Mouse (Mus musculus): ENCODE data around the gene Tmem221. TPM values are rescaled to one million over a fixed set of nuclear protein-coding genes. Genes with fewer than 3 reads are reported as not detected.

The Tmem221 gene
- not detected for total RNA-seq (2021)

DNA sequence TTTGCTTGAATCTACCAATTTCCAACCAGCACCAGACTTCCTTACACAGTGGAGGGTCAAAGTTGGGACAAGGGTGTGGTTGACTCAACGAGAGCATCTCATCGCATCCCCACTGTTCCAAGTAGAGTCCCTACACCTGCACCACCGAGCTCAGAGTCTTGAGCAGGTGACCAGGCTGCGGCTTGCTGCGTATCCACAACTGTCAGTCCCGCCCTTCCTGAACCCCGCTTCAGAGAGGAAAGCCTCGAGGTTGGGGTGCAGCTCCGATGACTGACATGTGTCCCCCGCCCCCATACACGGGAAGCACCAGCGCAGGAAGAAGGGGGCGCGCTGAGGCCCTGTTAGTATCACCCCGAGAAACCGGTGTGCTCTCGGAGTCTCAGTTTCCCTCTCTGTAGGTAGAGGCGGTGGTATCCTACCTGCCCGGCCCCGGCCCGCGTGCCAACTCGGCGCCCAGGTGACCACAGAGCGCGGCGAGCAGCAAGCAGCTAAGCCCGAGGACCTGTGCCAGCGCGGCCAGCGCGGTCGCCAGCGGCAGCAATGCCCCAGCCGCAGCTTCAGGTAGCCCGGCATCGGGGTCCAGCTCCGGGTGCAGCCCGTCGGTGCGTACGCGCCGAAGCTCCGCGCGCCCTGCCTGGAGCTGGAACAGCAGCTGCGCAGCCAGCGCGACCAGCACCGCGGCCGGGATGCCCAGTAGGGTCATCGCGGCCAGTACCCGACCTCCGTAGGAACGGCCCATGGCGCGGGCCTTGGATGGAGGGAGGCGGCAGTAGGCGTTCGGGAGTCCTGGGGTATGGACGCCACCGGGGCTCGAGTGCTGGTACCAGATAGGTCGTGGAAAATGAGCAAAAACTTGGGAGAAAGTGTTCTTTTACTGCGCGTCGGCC, at the start of gene Tmem221:
Gene Tmem221, minus strand, starts transcription at position 801 of the 887 bp plus-strand sequence.
- intact Hi-C loops (cut with DNase I): no loop called here
- no peak for DNase-seq (ENCODE audit: low spot score in 2 of 2)

DNA sequence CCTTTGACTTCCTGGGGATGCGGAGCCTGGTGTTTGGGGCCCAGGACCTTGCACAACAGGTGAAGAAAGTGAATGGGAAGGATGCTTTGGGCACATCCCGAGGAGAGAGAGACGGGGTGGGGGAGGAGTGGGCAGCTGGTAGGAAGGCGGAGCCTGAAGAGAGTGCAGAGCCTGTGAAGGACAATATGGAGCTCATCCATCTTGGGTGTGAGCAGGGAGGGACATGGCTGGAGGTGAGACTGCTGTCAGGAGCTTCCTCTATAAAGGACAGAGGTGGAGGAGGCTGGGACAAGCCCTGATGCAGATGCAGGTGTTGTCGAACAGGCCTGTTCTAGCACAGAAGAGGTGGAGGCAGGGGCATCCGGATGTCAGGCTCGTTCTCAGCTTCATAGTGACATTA, 45.4 kb upstream of the Tmem221 start:
- DNase-seq (ENCODE audit: low spot score in 2 of 2): no peak

DNA sequence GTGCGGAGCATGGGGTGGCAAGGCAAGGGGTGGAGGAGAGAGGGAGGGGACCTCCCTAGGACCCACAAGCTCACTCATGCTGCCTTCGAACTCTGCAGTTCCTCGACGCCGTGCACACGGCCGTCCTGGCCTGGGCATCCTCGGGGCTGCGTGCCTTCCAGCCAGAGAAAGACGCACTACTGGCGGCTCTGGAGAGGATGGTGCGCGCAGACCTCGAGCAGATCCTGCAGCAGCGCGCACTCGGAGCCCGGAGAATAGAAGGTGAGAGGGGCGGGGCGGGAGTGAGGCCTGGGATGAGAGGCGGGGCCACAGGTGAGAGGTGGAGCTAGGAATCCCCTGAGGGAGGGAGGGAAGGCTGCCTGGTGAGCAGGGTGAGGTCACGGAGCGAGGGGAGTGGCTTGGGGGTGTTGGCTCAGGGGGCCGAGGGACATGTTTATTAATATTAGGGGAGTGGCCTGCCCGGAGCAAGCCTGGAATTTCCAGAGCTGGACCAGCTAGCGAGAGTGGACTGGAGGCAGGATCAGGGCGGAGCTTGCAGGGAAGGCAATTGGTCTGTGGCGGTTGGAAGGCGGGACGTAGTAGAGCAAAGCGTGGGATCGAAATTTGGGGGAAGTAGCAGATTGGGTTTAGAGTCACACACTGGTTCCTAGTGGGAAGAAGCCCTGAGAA, 44.1 kb upstream of the Tmem221 start:
- intact Hi-C loops (cut with DNase I): no loop called here
- DNase-seq (ENCODE audit: low spot score in 2 of 2): no peak

More for the DNA sequence above, 45.4 kb upstream of the Tmem221 start:
- intact Hi-C loops (cut with DNase I): no loop called here

DNA sequence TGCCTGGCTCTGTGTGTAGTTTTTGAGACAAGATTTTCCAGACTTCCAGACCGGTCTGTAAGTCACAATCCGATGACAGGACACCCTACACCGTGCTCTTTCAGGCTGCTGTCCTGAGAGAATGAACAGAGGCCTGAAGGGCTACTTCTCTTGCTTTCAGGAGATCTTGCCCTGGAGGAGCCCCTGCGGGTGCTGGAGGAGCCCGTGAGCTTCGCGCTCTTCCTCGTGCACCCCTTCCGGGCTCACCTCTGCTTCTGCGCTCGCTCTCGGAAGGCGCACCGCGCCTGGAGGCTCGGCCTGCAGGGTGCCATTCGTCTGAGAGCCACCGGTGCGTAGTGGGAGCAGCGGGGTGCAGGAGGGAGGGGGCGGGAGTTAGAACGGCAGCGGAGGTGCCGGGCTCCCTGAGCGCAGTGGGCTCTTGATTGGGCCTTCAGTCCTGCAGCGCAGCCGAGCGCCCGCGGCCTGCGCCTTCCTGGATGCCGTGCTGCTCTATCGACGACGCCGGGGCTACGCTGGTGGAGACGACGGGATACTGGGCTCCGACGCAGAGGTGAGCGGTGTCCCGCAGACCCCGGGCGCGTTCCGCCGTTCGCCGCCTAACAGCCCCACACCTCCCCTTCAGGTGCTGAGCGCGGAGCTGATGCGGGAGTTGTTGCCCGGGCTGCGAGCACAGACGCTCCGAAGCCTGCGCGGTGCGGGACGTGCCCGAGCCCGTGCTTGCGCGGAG, 43.4 kb upstream of the Tmem221 start:
- no peak for DNase-seq (ENCODE audit: low spot score in 2 of 2)
- intact Hi-C loops (cut with DNase I): no loop called here

DNA sequence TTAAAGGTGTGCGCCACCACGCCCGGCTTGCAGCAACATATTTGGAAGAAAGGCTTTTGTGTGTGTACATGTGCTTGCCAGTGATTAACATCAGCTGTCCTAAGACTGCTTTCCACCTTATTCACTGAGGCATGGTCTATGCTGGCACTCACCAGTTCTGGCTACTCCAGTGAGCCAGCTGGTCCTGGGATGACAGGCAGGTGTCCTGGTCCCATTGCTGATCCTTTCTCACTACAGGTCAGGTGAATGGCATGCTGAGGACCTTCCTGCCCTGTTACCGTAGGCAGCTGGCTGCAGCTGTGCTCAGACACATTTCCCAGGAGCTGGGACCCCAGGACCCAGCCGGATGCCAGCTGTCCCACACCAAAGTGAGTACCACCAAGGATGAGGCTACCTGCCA, 40.2 kb upstream of the Tmem221 start:
- intact Hi-C loops (cut with DNase I): loop anchor here (2.0 to 5.0 kb wide), 2 partner anchors 42 to 63 kb away; no protein-coding TSS in a partner anchor
- DNase-seq (ENCODE audit: low spot score in 2 of 2): no peak

DNA sequence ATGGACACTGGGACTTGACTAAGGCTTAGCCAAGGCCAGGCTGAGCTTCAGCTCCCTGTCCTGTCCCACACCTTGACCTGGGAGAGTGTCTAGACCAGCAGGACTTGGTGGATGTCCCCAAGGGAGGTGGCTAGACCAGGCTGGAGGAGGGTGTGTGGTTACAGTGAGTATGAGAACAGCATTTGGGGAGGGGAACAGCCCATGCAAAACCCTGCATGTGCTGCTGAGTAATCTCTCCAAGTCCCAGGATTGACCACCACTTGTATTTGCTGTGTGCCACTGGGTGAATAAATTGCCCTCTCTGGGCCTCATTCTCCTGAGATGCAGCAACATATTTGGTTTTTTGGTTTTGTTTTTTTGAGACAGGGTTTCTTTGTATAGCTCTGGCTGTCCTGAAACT, 39.7 kb upstream of the Tmem221 start:
- no peak for DNase-seq (ENCODE audit: low spot score in 2 of 2)
- intact Hi-C loops (cut with DNase I): loop anchor here (2.0 to 5.0 kb wide), 2 partner anchors 42 to 64 kb away; no protein-coding TSS in a partner anchor

DNA sequence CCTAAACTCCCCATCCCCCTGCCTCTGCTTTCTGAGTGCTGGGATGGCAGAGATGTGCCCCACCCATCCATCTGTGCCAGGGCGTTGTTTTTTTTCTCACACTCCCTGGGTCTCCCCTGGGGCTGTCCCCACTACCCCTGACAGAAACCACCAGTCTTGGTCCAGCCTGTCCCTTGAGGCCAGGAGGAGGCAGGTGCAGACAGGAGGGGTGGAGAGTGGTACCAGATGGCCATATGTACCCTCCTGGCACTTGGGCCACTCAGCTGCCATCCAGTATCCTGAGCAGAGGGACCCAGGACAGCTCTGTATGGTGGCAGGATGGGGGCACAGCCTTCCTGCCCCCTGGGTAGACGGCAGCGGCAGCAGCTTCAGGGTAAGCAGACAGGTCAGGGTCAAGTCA, 38.8 kb upstream of the Tmem221 start, which contains the start of gene Fam129c:
Gene Fam129c, plus strand, starts transcription at position 198 of the 400 bp plus-strand sequence.
- no peak for DNase-seq (ENCODE audit: low spot score in 2 of 2)
- intact Hi-C loops (cut with DNase I): loop anchor here (2.0 to 5.0 kb wide), 2 partner anchors 35 to 65 kb away; no protein-coding TSS in a partner anchor

DNA sequence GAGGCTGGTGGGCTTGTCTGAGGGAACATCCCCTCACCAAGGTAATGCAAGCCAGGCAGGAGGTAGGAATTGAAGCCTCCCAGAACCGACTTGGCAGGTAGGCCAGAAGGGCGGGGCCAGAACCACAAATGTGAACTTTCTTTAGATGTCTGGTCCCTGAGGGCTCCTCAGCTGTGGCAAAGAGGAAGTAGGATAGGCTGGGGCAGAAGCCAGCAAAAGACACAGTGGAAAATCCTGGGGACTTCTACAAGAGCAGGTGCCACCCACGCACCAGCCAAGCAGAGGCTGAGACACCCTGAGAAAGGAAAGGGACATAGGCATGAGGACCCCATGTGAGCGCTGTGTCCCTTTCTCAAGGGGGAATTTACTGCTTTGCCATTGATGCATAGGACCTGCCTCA, 38.1 kb upstream of the Tmem221 start:
- intact Hi-C loops (cut with DNase I): loop anchor here (2.0 to 5.0 kb wide), 2 partner anchors 34 to 66 kb away; no protein-coding TSS in a partner anchor
- no peak for DNase-seq (ENCODE audit: low spot score in 2 of 2)

DNA sequence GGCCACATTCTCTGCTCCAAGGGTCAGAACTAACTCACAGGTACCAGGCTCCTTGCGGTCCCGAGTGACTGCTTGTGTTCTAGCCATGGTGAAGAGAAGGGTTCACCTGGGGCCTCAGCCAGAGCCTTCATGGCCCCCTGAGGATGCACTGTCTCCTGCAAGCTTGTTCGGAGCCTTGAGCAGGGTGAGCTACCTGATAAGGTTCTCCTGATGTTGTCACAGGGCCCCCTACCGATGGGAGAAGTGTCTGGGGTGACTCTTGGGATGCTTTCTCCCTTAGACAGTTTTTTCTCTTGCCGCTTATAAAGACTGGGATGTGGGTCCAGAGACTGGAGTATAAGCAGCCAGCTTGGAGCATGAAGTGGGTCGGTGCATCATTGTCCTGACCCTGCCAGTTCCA, 37.7 kb upstream of the Tmem221 start:
- DNase-seq (ENCODE audit: low spot score in 2 of 2): no peak
- intact Hi-C loops (cut with DNase I): loop anchor here (2.0 to 5.0 kb wide), 2 partner anchors 34 to 66 kb away; no protein-coding TSS in a partner anchor

DNA sequence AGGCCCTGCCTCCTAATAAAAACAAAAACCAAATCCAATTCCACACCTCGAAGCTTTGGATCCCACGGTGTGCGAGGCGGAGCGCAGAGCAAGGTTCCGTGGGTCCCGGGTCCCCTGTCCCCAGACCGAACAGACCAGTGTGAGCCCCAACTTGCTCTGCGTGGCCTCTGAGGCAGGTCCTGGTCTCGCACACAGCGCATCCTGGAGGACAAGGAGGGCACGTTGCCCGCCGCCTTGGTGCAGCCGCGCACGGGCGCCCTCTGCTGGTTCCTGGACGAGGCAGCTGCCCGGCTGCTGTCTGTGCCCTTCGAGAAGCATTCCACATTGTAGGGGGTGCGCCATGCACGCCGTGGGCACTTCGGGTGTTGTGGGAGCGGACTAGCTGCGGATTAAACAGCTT, 37.2 kb upstream of the Tmem221 start:
- intact Hi-C loops (cut with DNase I): loop anchor here (2.0 to 5.0 kb wide), 2 partner anchors 33 to 66 kb away; no protein-coding TSS in a partner anchor
- DNase-seq (ENCODE audit: low spot score in 2 of 2): peak; percentile 87 to 88

DNA sequence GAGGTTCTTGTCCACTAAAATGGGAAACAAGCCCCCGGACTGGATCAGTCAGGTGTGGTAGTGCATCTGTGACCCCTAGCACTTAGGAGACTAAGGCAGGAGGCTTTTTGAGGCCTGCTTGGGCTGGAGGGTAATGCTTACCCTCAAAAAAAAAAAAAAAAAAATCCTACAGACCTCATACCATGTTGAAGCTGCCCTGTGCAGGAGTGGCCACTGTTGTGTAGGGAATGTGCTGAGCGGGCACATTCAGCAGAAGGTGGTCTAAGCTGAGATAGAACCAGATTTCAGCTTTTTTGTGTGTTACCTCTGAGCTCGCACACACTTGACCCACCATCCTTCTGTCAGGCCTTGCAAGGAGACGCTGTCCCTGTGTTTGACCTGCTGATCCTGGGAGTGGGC, 35.7 kb upstream of the Tmem221 start:
- intact Hi-C loops (cut with DNase I): no loop called here
- DNase-seq (ENCODE audit: low spot score in 2 of 2): no peak

DNA sequence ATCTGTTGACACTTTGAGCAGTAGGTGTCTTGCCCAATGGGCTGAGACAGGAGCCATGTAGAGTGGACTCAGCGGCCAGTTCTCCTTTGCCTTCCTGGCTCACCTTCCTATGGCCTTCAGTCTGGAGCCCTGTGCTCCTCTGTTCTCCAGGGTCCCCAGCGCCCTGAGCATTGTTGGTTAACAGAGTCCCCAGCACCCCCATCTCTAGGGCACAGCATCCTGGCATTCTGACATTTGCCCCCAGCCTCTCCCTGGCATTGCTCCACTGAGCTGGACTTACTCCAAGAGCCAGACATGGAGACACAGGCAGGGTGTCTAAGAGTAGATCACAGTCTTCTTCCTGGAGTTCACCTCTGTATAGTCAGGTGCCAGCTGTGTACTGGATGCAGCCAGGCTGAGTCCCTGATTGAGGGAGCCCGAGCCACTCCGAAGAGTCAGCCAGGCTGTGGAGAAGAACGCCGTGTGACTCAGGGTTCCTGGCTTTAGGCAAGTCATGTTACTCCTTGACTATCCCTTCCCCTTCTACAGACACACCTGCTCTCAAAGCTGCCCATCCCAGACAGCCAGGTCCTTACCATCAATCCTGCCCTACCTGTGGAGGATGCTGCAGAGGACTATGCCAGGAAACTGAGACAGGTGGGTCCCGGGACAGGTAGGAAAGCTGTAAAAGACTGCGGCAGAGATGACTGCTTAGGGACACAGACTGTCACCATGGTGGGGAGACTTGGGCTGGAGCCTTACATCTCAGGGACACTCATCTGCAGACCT, 35.1 kb upstream of the Tmem221 start:
- no peak for DNase-seq (ENCODE audit: low spot score in 2 of 2)
- intact Hi-C loops (cut with DNase I): loop anchor here (2.0 kb wide), 1 partner anchor 25 kb away; the partner anchor contains the start of gene Slc27a1

DNA sequence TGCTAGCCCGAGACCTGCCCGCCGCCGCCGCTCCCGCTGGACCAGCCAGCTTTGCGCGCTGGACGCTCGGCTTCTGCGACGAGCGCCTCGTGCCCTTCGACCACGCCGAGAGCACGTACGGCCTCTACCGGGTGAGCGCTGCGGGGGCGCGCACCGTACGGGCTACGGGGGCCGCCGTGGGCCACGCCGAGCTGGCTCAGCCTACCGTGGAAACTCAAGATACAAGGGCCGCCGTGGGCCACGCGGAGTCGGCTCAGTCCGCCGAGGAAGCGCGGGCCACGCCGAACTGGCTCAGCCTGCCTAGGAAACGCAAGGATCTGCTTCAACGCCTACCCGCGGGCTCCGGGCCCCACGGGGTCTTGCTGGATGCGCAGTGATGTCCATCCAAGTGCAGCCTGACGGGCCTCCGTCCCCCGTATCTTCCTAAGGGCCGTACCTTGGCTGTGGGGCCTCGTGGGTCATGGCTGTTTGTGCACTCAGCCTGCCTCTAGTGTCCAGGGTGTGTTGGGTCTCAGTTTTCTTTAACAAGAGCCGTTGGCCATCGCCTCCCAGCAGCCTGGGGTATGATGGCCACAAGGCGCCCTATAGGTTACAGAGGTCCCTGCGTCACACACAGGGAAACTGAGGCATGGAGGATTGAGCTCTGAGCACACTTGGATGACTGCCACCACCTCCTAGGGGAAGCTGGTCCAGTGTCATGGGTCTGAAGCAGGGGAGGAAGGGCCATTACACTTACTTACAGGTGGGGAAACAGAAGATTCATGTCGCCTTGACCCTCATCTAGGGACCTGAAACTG, 33.9 kb upstream of the Tmem221 start:
- intact Hi-C loops (cut with DNase I): loop anchor here (2.0 kb wide), 1 partner anchor 24 kb away; the partner anchor contains the start of gene Slc27a1
- peak; percentile 93 to 94 for DNase-seq (ENCODE audit: low spot score in 2 of 2)

DNA sequence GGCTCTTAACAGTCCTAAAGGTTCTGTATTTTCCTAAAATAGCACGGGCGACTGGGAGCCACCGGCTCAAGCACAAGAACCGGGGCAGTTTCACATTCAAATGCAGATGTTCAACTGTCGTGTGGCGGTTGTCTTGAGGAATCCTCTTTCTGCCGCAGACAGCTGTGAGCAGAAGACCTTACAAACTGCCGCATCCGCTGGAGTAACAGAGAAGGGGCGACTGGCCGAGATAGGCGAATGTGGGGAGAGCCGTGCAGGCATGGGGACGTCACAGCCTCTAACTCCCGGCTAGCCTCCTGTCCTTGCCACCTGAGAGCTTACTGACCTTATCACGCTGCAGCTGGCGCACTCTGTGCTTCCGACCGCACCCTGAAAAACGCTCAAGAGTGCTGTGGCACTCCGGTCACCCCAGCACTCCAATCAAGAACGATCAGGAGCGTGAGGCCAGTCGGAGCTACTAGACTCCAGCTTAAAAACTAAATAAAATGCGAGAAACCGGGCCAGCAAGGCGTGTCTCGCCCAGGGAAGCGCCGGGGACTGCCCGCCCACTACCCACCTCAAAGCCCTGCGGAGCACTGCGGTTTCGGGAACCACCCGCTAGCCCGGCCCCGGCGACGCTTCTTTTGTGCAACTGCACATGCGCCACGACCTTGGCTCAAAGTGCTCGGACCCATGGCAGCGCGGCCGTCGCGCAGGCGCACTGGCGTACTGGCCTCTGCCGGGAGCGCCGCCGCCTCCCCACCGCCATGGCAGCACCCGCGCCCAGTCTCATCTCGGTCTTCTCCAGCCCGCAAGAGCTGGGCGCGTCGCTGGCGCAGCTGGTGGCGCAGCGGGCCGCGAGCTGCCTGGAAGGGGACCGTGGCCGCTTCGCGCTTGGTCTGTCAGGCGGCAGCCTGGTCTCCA, 33.1 kb upstream of the Tmem221 start, which contains the start of gene Pgls:
Gene Pgls, plus strand, starts transcription at position 706 of the 903 bp plus-strand sequence.
- peak; percentile 98 to 99 for DNase-seq (ENCODE audit: low spot score in 2 of 2)
- intact Hi-C loops (cut with DNase I): loop anchor here (2.0 kb wide), 1 partner anchor 23 kb away; the partner anchor contains the start of gene Slc27a1

DNA sequence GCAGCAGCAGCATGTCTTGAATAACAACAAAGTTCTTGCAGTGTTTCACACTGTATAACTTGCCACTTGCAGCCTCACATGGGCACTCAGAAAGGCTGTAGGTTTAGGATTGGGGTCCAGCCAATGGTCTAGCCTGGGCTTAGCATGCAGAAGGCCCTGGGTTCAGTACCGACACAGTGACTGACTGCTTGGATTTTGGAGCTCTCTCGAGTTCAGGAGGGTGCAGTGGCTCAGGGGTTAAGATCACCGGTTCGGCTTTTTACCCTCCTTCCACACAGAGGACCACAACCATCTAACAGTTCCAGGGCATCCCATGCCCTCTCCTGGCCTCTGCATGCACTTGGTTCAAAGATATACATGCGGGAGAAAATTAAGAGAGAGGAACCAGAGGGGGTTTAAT, 32.3 kb upstream of the Tmem221 start:
- DNase-seq (ENCODE audit: low spot score in 2 of 2): no peak
- intact Hi-C loops (cut with DNase I): no loop called here

DNA sequence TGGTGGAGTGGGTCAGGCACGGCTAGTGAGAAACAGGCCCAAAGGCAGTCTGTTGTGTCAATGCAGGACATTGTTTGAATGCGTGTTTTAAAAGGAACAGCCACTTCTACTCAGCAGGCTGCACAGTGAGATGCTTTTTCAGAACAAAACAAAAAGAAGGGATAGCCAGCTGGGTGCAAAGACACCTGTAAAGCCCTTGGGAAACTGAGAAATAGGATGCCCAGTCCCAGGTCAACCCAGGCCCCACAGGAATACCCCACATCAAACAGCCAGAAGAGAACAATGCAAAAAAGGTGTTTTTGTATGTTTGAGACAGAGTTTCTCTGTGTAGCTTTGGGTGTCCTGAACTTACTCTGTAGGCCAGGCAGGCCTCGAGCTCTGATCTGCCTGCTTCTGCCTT, 30.1 kb upstream of the Tmem221 start:
- intact Hi-C loops (cut with DNase I): no loop called here
- DNase-seq (ENCODE audit: low spot score in 2 of 2): no peak

DNA sequence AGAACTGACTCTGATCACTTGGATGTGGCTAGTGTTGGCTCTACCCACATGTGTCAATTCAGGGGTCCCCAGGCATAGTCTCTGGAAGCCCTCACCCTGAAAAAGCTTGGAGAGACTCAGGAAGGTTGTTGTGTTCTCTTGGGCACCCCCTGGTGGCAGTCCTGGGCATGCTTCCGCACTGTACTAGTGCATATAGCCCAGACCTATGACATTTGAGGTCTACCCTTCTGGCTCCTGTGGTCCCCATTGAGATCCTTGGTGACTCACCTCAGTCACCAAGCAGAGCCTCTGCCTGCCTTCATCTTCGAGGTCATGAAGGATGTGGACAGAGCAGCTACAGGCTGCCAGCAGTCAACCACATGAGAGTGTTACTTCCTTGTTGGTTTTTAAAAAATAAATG, 28.2 kb upstream of the Tmem221 start:
- DNase-seq (ENCODE audit: low spot score in 2 of 2): no peak
- intact Hi-C loops (cut with DNase I): no loop called here
